Mouse (Mus musculus) liver, embryonic 14.5 days (tissue): ENCODE measurements around the gene Tsc22d1. TPM values are rescaled to one million over a fixed set of nuclear protein-coding genes. Genes with fewer than 3 reads are reported as not detected.
A peak's percentile ranks its signal among the peaks of the same experiment; 100 is the strongest.

Source experiments
- ATAC-seq: fragments of 200-750 bp; cut with Nextera tagmentation; 2 replicates; pipeline ENCODE4 v1.8.0; 2017; ENCODE audit warnings: moderate number of reproducible peaks, mild to moderate bottlenecking, moderate library complexity; ENCODE audit not compliant: insufficient read depth
- DNase-seq, 3 experiments: peaks; one replicate each; pipeline ENCODE4 v3.0.0-alpha.2; 2012 to 2013; ENCODE audit warnings: low read depth in 3 of 3, low spot score in 3 of 3
- H3K27ac ChIP-seq: fragments of 300-500 bp; sonication (generic); 2 replicates; pipeline ENCODE4 v1.5.1; 2014; ENCODE audit warnings: moderate library complexity, mild to moderate bottlenecking, control low read depth, inconsistent platforms
- H3K27me3 ChIP-seq: fragments of 300-500 bp; sonication (generic); 2 replicates; pipeline ENCODE4 v1.6.1; 2014; ENCODE audit warnings: mild to moderate bottlenecking, low read length, moderate library complexity; ENCODE audit not compliant: control insufficient read depth, insufficient read depth
- H3K36me3 ChIP-seq: fragments of 300-500 bp; sonication (generic); replicated peaks from 2 replicates; pipeline ENCODE4 v1.6.1; 2014; ENCODE audit warnings: low read depth; ENCODE audit not compliant: control insufficient read depth, insufficient read depth
- H3K4me1 ChIP-seq, 2 experiments: fragments of 200-500 bp in 1 of 2; fragments of 300-500 bp in 1 of 2; sonication (generic) in 1 of 2; replicated peaks; 2 replicates each; pipeline ENCODE4 v1.6.1; 2012 to 2014; ENCODE audit warnings: antibody characterized with exemption in 1 of 2, inconsistent platforms in 1 of 2, low read length in 1 of 2; ENCODE audit not compliant: control insufficient read depth in 2 of 2, insufficient read depth in 2 of 2
- H3K4me2 ChIP-seq: fragments of 300-500 bp; sonication (generic); 2 replicates; pipeline ENCODE4 v1.6.1; 2014; ENCODE audit warnings: low read depth, mild to moderate bottlenecking, control low read depth, moderate library complexity
- H3K4me3 ChIP-seq, 2 experiments: fragments of 200-500 bp in 1 of 2; fragments of 300-500 bp in 1 of 2; sonication (generic) in 1 of 2; 2 replicates each; pipeline ENCODE4 v1.5.1; 2012 to 2014; ENCODE audit warnings: low read depth in 2 of 2, low read length in 2 of 2, mild to moderate bottlenecking in 2 of 2, control low read depth in 1 of 2, inconsistent platforms in 1 of 2, moderate library complexity in 1 of 2; ENCODE audit not compliant: insufficient read depth in 1 of 2
- H3K9ac ChIP-seq: fragments of 300-500 bp; sonication (generic); replicated peaks from 2 replicates; pipeline ENCODE4 v1.6.1; 2014; ENCODE audit warnings: mild to moderate bottlenecking, control low read depth, moderate library complexity
- H3K9me3 ChIP-seq: fragments of 300-500 bp; sonication (generic); 2 replicates; pipeline ENCODE4 v1.6.1; 2016; ENCODE audit warnings: low read length, mixed read lengths; ENCODE audit not compliant: control insufficient read depth
- CTCF ChIP-seq: IDR thresholded peaks from 2 replicates; pipeline ENCODE4 v1.5.1; 2016; ENCODE audit warnings: antibody characterized with exemption, low read depth, control low read depth
- EP300 ChIP-seq: IDR thresholded peaks from 2 replicates; pipeline ENCODE4 v1.6.1; 2016; ENCODE audit warnings: antibody characterized with exemption, low read depth
- WGBS: fragments of 180-500 bp; shearing (Covaris S2); extraction: QIAGEN DNeasy Blood & Tissue Kit; methylation state at CpG from one replicate; pipeline ENCODE4 v1.1.7; 2014; ENCODE audit not compliant: insufficient replicate concordance; 5-methylcytosine and 5-hydroxymethylcytosine counted together
- polyA plus RNA-seq, 2 experiments: library from polyadenylated mRNA; depleted of rRNA in 1 of 2; stranded (reverse) in 1 of 2; unstranded in 1 of 2; fragments of >200 nt; fragmentation: Nextera tagmentation in 1 of 2; extraction: Ambion mirVana in 1 of 2; gene quantifications; 2 replicates each; pipeline versions ENCODE4 v1.2.1 to v1.2.3; 2012 to 2014

Tsc22d1 gene
- polyA plus RNA-seq, 2 experiments = 61.3 to 115 TPM

DNA sequence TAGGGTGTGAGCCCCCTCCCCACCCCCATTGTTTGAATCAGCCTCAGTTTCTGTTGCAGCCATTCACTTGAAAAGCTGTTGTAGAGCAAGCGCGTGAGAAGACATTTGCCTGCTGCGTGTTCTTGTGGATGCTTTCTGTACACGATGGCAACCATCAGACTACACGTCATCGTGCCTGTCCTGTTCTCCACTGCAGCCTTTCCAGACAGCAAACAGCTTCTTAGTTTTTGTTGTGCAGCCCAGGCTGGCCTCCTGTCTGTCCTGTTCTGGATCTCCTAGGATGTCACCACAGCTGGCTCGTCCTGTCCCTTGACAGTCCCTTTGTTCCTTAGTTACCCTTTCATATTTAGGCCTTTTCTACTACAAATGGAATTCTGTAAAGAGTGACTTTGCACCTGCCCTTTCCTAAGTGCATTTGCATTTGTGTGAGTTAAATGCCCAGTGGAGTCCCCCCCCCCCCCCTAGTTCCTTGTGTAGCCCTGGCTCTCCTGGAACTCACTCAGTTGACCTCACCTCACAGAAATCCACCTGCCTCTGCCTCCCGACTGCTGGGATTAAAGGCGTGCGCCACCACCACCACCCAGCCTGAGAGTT, 46.5 kb downstream of the Tsc22d1 start:
- H3K36me3 ChIP-seq = no peaks in the 10 kb centered on the region
- no peak overlapping the region for H3K4me3 ChIP-seq
- no peaks in the 10 kb centered on the region for H3K4me1 ChIP-seq
- no peak for DNase-seq
- no peak overlapping the region for H3K4me2 ChIP-seq
- no peaks in the 10 kb centered on the region for H3K9me3 ChIP-seq
- no peaks in the 10 kb centered on the region for H3K27me3 ChIP-seq
- no peak overlapping the region for H3K9ac ChIP-seq
- no peak for ATAC-seq
- TF ChIP-seq EP300 (no peak), CTCF (no peak)
- no peak overlapping the region for H3K27ac ChIP-seq
- WGBS = 78% methylated on average over 10 of the region's 10 CpGs

DNA sequence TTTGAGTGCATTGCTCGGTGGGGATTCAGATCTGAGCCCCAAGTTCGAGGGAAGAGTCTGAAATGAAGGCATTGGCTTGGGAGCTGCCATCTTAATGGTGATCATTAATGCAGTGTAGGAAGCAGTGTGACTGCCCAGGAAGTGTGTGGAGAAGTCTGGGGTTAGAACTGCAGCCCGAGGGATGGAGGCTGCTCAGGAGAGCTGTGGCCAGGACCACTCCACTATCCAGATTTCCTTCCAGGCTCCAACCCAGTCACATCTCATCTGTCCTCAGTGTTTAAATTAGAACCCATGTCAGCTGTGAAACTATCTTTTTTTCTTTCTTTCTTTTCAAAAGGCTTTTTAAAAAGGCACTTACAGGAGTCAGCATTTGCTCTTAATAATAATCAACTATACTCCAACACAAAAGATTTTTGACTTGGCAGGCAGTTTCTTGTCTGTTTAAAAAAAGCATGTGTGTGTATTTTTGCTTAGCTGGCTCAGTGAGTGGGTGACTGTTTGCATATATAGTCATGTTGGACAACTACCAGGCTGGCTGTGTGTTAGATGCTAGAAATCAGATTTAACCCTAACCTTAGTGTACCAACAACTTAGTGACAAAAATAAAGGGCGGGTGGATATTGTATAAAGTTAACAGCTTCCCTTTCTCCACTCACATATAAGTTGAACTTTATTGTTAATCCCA, 48.8 kb downstream of the Tsc22d1 start:
- H3K9ac ChIP-seq = no peak overlapping the region
- no peak overlapping the region for H3K4me2 ChIP-seq
- WGBS = 60% methylated on average over 4 of the region's 4 CpGs
- no peaks in the 10 kb centered on the region for H3K9me3 ChIP-seq
- H3K27ac ChIP-seq = no peak overlapping the region
- TF ChIP-seq EP300 = no peak
- no peak for TF ChIP-seq CTCF
- H3K4me1 ChIP-seq = no peaks in the 10 kb centered on the region
- no peak for ATAC-seq
- no peaks in the 10 kb centered on the region for H3K36me3 ChIP-seq
- H3K4me3 ChIP-seq = no peak overlapping the region
- DNase-seq = no peak
- H3K27me3 ChIP-seq = no peaks in the 10 kb centered on the region

DNA sequence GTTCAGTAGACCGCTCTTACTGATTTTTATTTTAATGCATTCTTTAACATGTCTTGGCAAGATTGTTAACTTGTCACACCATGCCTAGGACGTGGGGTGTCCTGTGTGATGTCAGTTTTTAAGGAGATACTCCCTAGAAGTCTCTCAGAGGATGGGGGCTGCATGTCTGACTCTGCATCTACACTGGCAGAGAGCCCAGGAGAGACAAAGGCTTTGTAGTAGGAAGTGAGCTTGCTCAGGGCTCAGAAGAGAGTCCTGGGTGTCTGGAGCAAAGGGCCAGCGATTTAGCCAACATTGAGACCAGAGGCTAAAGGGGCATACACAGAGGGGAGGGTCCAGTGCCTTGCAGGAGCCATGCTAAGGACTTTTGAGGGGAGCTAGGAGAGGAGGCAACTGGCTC, 50.2 kb downstream of the Tsc22d1 start:
- H3K4me2 ChIP-seq = no peak overlapping the region
- ATAC-seq = no peak

DNA sequence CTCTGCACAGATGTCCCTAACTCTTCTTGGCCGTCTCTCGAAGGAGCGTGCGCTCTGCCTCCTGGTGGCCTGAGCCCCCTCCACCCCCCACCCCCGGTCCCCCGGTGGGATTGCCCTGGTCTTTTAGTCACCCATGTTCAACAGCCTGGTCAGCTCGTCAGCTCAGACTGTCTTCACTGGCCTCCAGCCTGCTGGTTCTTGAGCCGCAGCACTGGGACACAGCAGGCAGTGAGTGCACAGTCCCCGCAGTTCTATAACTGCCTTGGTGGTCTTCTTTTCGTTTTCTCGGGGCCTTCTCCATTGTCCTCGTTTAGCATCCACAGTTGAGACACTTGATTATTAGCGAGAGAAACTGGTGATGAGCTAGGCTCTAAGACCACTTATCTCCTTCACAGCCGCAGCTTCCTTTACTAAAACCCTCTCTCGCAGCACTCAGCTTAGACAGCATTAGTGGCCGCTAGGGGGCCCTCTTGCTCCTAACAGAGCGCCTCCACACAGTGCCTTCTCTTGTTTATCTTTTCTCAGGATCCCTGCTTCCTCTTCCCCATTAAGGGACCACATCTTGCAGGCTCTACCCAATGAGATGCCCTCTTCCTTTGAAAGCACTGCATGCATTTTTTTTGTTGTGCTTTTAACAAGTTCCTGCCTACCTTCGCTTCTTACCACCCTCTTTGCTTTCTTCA, 52.0 kb downstream of the Tsc22d1 start:
- DNase-seq = peak; percentile 40 to 50 (median 47)
- Histone ChIP-seq H3K4me3 (no peak overlapping the region), H3K9me3 (no peaks in the 10 kb centered on the region), H3K4me2 (no peak overlapping the region), H3K4me1 (no peaks in the 10 kb centered on the region), H3K36me3 (no peaks in the 10 kb centered on the region), H3K9ac (no peak overlapping the region), H3K27me3 (no peaks in the 10 kb centered on the region), H3K27ac (no peak overlapping the region)
- WGBS = 28% methylated on average over 18 of the region's 18 CpGs
- peak; percentile 79 for TF ChIP-seq CTCF
- TF ChIP-seq EP300 = no peak
- 0 out of 2 replicates have a peak, but pooled peaks have one; percentile 43 for ATAC-seq

More for the DNA sequence above, 50.2 kb downstream of the Tsc22d1 start:
- no peak for DNase-seq
- no peaks in the 10 kb centered on the region for H3K27me3 ChIP-seq
- H3K9ac ChIP-seq = no peak overlapping the region
- H3K36me3 ChIP-seq = no peaks in the 10 kb centered on the region
- H3K9me3 ChIP-seq = no peaks in the 10 kb centered on the region
- no peak overlapping the region for H3K27ac ChIP-seq
- H3K4me1 ChIP-seq = no peaks in the 10 kb centered on the region
- 59% methylated on average over 3 of the region's 3 CpGs for WGBS
- no peak for TF ChIP-seq EP300
- no peak for TF ChIP-seq CTCF
- no peak overlapping the region for H3K4me3 ChIP-seq

DNA sequence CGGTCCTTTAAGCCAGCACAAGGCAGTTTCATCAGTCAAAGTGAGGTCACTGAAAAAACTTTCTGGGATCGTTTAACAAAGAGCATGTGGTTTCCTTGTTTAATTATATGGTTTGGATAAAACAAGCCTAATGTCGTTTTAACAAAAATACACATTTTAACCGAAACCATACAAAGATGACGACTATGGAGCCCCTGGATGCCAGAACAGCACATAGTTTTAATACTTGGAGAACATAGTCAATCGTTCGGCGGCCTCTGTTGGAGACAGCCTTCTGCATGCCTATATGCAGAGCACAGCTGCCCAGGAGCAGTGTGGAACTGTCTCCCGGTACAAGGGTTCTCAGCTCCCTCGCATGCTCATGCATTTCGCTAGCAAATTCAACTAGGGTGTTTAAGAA, 53.2 kb downstream of the Tsc22d1 start:
- Histone ChIP-seq H3K4me1 (no peaks in the 10 kb centered on the region), H3K27me3 (no peaks in the 10 kb centered on the region), H3K36me3 (no peaks in the 10 kb centered on the region), H3K27ac (no peak overlapping the region), H3K9me3 (no peaks in the 10 kb centered on the region), H3K9ac (no peak overlapping the region), H3K4me2 (no peak overlapping the region), H3K4me3 (no peak overlapping the region)
- ATAC-seq (no peak), DNase-seq (no peak)
- 72% methylated on average over 11 of the region's 11 CpGs for WGBS
- no peak for TF ChIP-seq CTCF
- no peak for TF ChIP-seq EP300
